8 mouse cellular contexts compared by ENCODE assay signal in genomic region chr3:61001852-61002586, GRCm38 (mm10). TPM values are rescaled to one million over a fixed set of nuclear protein-coding genes. Genes with fewer than 3 reads are reported as not detected.
DNase-seq lines count a peak whose midpoint lies in the region; ATAC-seq and TF ChIP-seq lines count a peak whose summit lies in the region.

No protein-coding gene starts in this region.

- no peaks in the 10 kb centered on the region for H3K4me1 ChIP-seq in lung, embryonic 14.5 days (ENCODE audit: insufficient read depth)
- peaks cover 14% of the 10 kb centered on the region for H3K4me1 ChIP-seq in hindbrain, embryonic 10.5 days (replicated peaks)

- peaks cover 6% of the 10 kb centered on the region for H3K27me3 ChIP-seq in lung, embryonic 14.5 days (ENCODE audit: insufficient read depth, low read length)
- H3K27me3 ChIP-seq in hindbrain, embryonic 10.5 days (ENCODE audit: insufficient read depth, poor library complexity, severe bottlenecking) = peaks cover 49% of the 10 kb centered on the region

- ATAC-seq in lung, embryonic 14.5 days (ENCODE audit: insufficient read depth) = peak; percentile 57

- H3K27ac ChIP-seq in lung, embryonic 14.5 days (ENCODE audit: low read depth) = no peak overlapping the region
- H3K27ac ChIP-seq in hindbrain, embryonic 10.5 days = peak overlapping the region; percentile 84
- H3K27ac ChIP-seq in macrophage = 0 out of 2 replicates have a peak overlapping the region, but pooled peaks have one; percentile 13

- H3K36me3 ChIP-seq in lung, embryonic 14.5 days (ENCODE audit: insufficient read depth) = no peaks in the 10 kb centered on the region
- no peaks in the 10 kb centered on the region for H3K36me3 ChIP-seq in hindbrain, embryonic 10.5 days
- no peaks in the 10 kb centered on the region for H3K36me3 ChIP-seq in macrophage (ENCODE audit: inconsistent target)

- H3K79me2 ChIP-seq in macrophage (ENCODE audit: inconsistent target) = peaks cover 11% of the 10 kb centered on the region; the same call in 1 of the 2 replicates

- DNase-seq in lung, embryonic 14.5 days = peak; percentile 10
- no peak for DNase-seq in lung, postnatal 14 days
- peak; percentile 3 for DNase-seq in c-Kit-positive CD71-positive TER-119-positive erythroid progenitor cells, embryonic 14.5 days (ENCODE audit: low spot score)
- no peak for DNase-seq in hindbrain, embryonic 10.5 days (ENCODE audit: low spot score)
- no peak for DNase-seq in ovary, postnatal 10 days (ENCODE audit: low spot score)
- no peak for DNase-seq in right cerebral cortex, postnatal 10 days (ENCODE audit: low spot score in 2 of 2)
- DNase-seq in adrenal gland, adult (ENCODE audit: inconsistent age in 2 of 2, low spot score in 1 of 2) = no peak

- peak overlapping the region; percentile 90 for H3K4me2 ChIP-seq in lung, embryonic 14.5 days

- no peak for TF ChIP-seq CTCF in lung, embryonic 14.5 days (IDR thresholded peaks at IDR 0.05; ENCODE audit: low read depth)

- H3K9ac ChIP-seq in lung, embryonic 14.5 days = peak overlapping the region; percentile 65

- WGBS in lung, embryonic 14.5 days = 2% methylated on average over 20 of the region's 20 CpGs
- WGBS in hindbrain, embryonic 10.5 days = 2% methylated on average over 20 of the region's 20 CpGs
- 9% methylated on average over 20 of the region's 20 CpGs for WGBS in macrophage (ENCODE audit: missing documents)

- peak overlapping the region; percentile 73 for H3K4me3 ChIP-seq in lung, embryonic 14.5 days (ENCODE audit: low read depth, low read length)
- peak overlapping the region; percentile 78 for H3K4me3 ChIP-seq in hindbrain, embryonic 10.5 days
- peak overlapping the region; percentile 67 for H3K4me3 ChIP-seq in macrophage (ENCODE audit: inconsistent target)

- H3K9me3 ChIP-seq in lung, embryonic 14.5 days (ENCODE audit: low read depth, low read length) = no peaks in the 10 kb centered on the region
- H3K9me3 ChIP-seq in hindbrain, embryonic 10.5 days = no peaks in the 10 kb centered on the region

RNA-seq across cellular contexts. Expression of gene P2ry1, which starts 0.6 kb away (rescaled TPM):
- polyA plus RNA-seq in lung, embryonic 14.5 days (2014; fragmentation: Nextera tagmentation; extraction: Ambion mirVana) = 6.0 and 6.3 TPM in 2 replicates
- polyA plus RNA-seq in hindbrain, embryonic 10.5 days (2016; fragmentation: Nextera tagmentation; extraction: Ambion mirVana) = 3.9 and 4.5 TPM in 2 replicates
- 1 to 10 TPM in 13 of 26 experiments, under 1 TPM in 12, not detected in 1; 0.26 to 5.4 (median 1.1) TPM for total RNA-seq in macrophage (2018; cell fraction: chromatin; rRNA removed)
- total RNA-seq in macrophage (2018; cell fraction: cytosol; rRNA removed) = 1 to 10 TPM in 14 of 26 experiments, under 1 TPM in 12; 0.32 to 5.4 (median 1.5) TPM
- 1 to 10 TPM in 16 of 26 experiments, under 1 TPM in 10; 0.42 to 8.3 (median 1.3) TPM for total RNA-seq in macrophage (2018; cell fraction: nucleus; rRNA removed)
- polyA plus RNA-seq in macrophage (2018) = 2.5 to 3.1 TPM (median 2.5 TPM) in 3 replicates

Comparison
In these comparisons a context has a peak if more than half of its experiments do, and no peak if none do; other contexts are left out.
1. DNase-seq: peak in lung, embryonic 14.5 days (single experiment) and c-Kit-positive CD71-positive TER-119-positive erythroid progenitor cells, embryonic 14.5 days (single experiment); none in lung, postnatal 14 days (single experiment), hindbrain, embryonic 10.5 days (single experiment), ovary, postnatal 10 days (single experiment), right cerebral cortex, postnatal 10 days (0 of 2) and adrenal gland, adult (0 of 2).
2. Peak in every context shown above with its lines, with median percentiles within 50 percentile points of each other: H3K4me3 ChIP-seq.